Mouse (Mus musculus): ENCODE results near the gene Faap20. TPM values are rescaled to one million over a fixed set of nuclear protein-coding genes. Genes with fewer than 3 reads are reported as not detected.
A peak's percentile ranks its signal among the peaks of the same experiment; 100 is the strongest.
"Not testable (repeated sequence)": the region's sequence is repeated elsewhere in the genome, so short reads cannot be mapped to it uniquely, and the experiment has no call there.

Gene Faap20
- total RNA-seq, 2 experiments from 2014 or later = 11.9 to 15.3 TPM

DNA sequence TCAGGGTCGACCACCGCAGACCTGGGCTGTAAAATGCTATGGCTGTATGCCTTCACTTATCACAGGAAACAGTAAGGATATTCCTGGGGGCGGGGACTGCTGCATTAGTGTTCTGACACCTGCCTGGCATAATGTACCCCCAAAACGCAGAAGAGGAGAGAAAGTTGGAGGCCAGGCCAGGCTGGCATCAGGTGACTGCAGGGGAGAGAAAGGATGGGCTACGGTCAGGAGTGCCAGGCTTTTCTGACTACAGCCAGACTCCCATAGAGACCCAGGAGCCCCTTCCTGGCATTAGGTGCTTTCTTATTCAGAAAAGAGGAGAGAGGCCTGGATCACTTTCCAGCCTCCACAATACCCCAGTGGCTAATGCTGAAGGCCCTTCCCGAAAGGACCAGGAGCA, 10.1 kb upstream of the Faap20 start:
- DNase-seq = no peak
- intact Hi-C loops (cut with DNase I; ENCODE audit: low total_unique reads) = no loop called here

DNA sequence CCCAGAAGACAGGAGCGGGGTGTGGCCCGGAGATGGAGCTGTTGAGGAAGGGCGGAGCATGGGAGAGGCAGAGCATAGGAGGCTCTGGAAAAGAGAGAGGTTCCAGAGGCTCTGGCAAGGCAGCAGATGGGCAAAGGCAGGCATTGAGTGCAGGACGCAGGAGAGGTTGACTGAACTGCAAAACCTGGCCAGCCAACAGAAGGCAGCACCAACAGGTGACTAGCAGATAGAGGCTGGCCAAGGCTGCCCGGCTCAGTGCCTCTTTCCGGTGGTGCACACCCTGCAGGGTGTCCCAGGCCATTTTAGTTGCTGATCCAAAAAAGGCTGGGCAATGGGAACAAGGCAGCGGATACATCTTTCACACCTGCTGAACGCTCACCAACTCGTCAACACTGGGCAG, 7.8 kb upstream of the Faap20 start:
- intact Hi-C loops (cut with DNase I; ENCODE audit: low total_unique reads) = loop anchor here (10.0 kb wide), 1 partner anchor 117 kb away; no protein-coding TSS in a partner anchor
- DNase-seq = no peak

DNA sequence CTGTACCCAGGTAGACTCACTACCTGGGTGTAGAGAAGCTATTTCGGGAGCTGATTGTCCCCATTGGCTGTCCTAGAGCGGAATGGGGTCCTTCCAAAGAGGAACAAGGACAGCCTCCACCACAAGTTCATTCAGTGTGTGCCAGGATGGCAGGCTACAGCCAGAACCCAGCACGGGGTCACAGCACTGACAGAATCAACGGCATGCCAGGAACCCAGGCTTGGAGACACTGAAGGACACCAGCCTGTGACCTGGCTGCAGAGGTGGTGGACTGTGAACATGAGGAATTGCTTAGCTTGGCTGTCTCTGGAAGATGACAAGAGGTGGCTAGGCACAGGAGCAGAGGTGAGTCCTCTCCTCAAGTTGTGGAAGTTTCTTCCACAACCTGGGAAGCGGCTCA, 7.3 kb upstream of the Faap20 start:
- intact Hi-C loops (cut with DNase I; ENCODE audit: low total_unique reads) = loop anchor here (10.0 kb wide), 1 partner anchor 117 kb away; no protein-coding TSS in a partner anchor
- no peak for DNase-seq

DNA sequence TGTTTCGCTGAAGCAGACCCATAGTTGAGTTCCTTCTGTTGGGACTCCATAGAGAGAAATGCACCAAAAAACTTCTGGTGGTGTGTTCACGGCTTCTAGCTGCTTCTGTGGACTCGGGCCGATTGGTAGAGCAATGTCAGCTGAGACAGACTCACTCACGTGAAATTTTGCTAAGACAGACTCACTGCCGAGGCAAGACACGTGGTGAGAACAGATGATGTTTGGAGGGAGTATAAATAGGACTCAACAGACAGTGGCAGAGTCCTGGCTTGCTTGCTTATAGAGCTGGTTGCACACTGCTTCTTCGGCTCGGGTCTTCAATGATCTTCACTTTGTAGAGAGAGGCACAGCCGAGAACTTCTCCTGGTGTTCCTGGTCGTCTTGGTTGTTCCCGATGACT, 6.4 kb upstream of the Faap20 start:
- no peak for DNase-seq
- intact Hi-C loops (cut with DNase I; ENCODE audit: low total_unique reads) = loop anchor here (10.0 kb wide), 1 partner anchor 118 kb away; no protein-coding TSS in a partner anchor

DNA sequence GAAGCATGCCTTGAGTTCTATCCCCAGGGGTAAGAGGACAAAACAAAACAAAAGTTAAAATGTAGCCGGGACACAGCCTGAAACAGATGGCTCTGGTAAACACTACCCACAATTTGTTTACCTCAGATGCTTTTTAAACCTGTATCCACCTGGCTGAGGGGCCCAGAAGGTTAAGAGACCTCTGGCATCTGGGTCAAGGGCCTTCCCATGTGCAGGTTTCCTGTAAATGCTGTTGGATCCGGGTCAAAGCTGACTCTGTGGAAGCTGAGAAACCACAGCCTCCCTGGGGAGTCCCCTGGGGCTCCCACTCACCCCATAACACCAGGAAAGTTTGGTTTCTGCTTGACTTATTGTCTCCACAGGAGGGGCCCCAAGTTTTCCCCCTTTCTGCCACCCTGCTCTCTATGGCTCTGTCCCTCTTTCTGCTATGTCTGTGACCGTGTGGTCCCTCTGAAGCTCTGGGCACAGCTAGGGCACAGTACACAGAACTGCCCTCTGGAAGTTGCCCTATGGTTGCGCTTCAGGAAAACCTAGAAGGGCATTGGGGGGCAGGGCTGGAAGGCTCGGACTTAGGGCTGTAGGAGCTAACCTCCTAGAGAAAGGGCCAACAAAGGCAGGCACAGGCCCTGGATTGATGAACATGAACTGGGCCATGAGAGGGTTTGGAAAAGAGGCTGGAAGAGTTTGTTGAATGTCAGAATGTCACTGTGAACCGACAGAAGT, 3.7 kb upstream of the Faap20 start:
- intact Hi-C loops (cut with DNase I; ENCODE audit: low total_unique reads) = loop anchor here (10.0 kb wide), 1 partner anchor 121 kb away; no protein-coding TSS in a partner anchor
- DNase-seq = no peak

DNA sequence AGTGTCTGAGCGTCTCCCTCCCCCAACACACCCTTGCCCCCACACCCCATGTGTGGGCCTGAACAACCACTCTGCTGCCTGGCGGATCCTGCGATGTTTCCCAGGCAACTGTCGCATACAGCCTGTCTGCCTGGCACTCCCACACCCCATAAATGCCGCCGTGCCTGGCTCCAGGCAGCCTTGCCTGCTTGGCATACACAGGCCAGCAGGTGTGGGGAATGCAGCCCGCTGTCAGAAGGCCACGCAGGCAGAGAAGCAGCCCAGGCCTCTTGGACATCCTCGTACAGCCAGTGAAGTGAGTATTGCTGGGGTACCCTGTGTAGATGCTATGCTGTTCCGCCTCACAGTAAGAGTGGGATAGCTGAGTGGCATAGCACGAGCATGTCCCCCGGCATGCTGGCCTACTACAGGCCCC, 2.9 kb upstream of the Faap20 start:
- DNase-seq = peak; percentile 77
- intact Hi-C loops (cut with DNase I; ENCODE audit: low total_unique reads) = loop anchor here (10.0 kb wide), 1 partner anchor 122 kb away; no protein-coding TSS in a partner anchor

DNA sequence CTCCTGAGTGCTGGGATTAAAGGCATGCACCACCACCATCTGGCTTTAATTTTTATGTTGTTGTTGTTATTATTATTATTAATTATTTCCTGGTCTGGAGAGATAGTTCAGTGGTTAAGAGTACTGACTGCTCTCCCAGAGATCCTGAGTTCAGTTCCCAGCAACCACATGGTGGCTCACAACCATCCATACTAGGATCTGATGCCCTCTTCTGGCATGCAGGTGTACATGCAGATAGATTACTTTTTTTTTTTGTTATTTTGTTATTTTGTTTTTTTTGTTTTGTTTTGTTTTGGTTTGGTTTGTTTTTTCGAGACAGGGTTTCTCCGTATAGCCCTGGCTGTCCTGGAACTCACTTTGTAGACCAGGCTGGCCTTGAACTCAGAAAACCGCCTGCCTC, 1.5 kb upstream of the Faap20 start:
- DNase-seq = not testable (repeated sequence)
- intact Hi-C loops (cut with DNase I; ENCODE audit: low total_unique reads) = loop anchor here (2.0 to 10.0 kb wide), 2 partner anchors 123 to 151 kb away; no protein-coding TSS in a partner anchor

DNA sequence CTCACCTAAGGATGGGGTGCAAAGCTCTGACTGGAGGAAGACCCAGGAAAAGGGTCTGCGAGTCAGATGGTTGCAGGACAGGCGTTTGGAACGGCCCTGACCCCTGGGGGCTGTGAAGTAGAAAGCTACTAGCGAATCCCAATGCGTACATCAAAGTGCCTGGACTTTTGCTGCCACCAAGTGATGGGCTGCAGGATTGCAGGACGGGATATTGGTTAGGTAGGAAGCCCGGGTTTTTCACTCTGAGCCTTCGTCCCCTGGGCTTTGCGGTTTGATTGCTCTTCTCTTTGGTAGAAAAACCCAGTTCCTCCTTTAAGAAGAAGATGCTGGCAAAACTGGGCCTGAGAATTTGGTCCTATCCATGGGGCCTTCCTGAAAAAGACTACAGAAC, 350 bp upstream of the Faap20 start:
- DNase-seq = peak; percentile 91
- intact Hi-C loops (cut with DNase I; ENCODE audit: low total_unique reads) = loop anchor here (2.0 to 10.0 kb wide), 2 partner anchors 124 to 152 kb away; no protein-coding TSS in a partner anchor

DNA sequence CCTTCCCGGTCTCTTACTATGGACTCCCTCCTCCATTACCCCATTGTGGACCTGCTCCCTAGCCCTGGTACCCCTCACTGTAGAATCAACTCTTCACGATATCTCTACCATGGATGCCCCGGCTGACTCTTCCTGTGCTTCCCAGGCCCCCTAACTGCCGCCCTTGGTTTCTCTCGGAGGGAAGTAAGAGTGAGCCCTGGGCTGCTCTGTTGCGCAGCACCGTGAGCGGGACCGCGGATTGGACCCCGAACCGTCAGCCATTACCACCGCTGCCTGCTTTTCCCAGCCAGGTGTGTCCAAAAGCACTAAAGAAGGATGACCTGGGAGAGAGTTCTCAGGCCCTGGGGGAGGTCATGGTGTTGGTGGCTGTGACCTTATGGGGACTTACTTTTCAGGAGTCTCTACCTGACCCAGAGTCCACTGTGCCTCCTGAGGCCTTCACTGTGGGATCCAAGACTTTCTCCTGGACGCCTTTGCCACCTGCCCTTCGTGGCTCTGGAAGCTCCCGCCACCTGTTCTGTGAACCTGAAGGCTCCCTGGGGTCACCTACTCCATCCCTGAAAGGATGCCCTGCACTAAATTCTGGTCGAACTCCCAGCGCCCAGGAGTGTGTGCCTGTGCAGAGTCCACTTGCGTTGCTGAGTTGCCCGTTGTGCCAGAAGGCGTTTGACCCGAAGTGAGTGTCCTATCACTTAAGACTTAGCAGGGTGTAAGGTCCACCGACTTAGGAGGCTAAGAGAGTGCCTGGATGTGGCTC, 937 bp downstream of the Faap20 start:
- no peak for DNase-seq
- intact Hi-C loops (cut with DNase I; ENCODE audit: low total_unique reads) = no loop called here

DNA sequence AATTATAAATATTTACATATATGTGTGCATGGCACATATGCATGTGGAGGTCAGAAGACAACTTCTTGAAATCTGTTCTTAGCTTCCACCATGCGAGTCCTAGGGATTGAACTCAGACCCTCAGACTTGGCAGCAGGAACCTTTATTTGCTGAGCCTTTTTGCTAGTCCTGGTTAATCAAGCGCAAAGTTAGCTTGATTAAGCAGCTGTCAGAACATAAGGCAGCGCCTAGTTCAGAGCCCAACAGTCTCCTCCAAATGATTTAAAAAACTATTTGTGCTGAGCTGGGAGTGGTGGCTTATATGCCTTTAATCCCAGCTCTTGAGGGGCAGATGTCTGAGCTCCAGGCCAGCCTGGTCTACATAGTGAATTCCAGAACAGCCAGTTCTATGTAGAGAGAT, 1.5 kb downstream of the Faap20 start:
- intact Hi-C loops (cut with DNase I; ENCODE audit: low total_unique reads) = no loop called here
- no peak for DNase-seq

DNA sequence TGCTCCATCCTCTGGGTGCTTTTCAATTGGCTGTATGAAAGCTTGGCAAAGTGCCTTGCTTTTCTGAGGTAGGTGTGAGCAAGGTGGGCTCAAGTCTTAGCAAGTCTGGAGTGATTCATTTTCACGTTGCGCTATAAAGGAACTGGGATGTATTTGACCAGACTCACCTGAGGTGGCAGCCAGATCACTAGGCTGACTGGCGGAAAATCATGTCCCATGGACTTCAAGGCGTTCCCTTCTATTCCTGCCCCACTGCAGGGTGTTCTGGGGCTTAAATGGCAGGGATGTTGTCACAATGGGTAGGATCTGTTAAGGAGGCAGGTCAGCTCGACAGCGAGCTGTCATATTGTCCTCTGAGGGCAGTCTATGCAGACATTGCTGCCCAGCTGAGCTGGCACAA, 2.7 kb downstream of the Faap20 start:
- no peak for DNase-seq
- intact Hi-C loops (cut with DNase I; ENCODE audit: low total_unique reads) = no loop called here

DNA sequence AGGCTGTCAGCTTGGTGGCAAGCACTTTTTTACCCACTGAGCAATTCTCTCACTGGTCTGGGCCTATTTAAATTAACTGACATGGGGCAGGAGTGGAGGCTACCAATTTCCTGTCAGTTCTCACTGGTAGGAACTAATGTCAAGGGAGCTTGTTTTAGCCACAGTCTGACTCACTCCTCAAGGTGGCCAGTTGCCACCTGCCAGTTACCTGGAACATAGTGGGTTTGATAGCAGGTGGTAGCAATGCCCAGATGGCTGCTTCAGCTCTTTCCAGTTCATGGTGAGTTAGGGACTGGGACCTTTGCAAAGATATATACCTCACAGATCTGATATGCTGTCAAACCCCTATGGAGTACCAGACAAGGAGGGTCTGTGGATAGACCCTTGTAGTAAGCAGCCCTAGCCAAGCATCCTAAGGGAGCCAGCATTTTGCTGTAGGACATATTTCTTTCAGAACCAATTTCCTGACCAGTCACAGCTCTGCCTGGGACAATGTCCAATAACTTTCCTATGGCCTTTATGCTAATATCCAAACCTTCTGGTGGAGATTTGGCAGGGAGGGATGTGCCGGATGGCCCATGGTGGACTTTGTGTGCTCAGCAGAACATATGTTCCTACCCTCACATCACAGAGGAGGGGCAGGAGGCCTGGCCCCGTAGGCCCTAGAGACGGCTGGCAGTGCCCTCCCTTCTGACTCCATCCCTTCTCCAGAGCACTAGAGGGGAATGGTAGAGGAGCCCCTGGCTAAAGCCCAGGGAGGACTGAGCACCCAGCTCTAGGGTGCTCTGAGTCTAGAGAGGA, 15.1 kb downstream of the Faap20 start:
- DNase-seq = no peak
- intact Hi-C loops (cut with DNase I; ENCODE audit: low total_unique reads) = loop anchor here (5.0 kb wide), 1 partner anchor 43 kb away; no protein-coding TSS in a partner anchor

DNA sequence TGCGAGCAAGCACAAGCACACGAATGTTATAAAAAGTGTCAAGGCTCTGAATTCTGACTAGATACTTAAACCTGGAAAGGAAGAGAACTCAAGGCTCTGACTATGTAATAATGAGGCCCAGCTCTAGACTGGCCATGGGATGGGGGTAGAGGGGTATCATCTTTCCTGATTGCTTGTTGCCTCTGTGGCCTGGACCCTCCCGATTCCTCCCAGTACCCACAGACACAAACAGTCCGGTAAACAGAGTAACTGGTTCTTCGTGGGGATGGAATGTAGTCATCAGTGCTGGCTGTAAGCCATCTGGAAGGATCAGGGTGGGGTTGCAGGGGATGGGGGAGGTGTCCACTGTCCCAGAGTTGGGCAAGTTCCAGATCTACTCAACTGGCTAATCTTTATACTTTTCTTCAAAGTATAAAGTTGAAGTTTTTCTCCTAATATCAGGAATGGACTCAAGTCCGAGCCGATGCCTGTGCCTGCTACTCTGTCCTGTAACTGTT, 17.5 kb downstream of the Faap20 start:
- DNase-seq = no peak
- intact Hi-C loops (cut with DNase I; ENCODE audit: low total_unique reads) = loop anchor here (5.0 kb wide), 1 partner anchor 40 kb away; no protein-coding TSS in a partner anchor

DNA sequence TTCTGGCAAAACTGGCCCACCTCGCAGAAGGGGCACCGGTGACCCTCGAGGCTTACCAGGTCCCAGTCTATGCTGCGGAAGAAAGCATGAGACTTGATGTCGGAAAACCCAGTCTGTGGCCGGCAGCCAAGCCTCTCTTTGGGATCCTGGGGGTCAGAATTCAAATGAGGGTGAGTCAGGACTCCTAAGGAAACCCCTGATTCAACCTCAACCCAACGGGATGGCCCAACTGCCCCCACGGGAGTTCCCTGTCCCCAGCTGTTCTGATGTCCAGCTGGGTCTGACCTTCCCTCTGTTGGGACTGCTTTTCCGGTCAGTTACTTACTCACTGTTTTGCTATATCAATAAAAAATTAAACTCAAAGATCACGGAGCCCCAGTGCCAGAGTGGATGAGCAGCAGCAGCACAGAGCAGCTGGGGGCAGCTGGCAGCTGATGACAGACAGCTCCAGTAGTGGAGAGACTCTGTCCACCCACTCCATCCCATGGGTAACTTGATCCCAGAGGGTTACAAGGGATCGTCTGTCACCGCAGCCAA, 18.1 kb downstream of the Faap20 start:
- intact Hi-C loops (cut with DNase I; ENCODE audit: low total_unique reads) = loop anchor here (5.0 kb wide), 1 partner anchor 40 kb away; no protein-coding TSS in a partner anchor
- DNase-seq = peak; percentile 47

DNA sequence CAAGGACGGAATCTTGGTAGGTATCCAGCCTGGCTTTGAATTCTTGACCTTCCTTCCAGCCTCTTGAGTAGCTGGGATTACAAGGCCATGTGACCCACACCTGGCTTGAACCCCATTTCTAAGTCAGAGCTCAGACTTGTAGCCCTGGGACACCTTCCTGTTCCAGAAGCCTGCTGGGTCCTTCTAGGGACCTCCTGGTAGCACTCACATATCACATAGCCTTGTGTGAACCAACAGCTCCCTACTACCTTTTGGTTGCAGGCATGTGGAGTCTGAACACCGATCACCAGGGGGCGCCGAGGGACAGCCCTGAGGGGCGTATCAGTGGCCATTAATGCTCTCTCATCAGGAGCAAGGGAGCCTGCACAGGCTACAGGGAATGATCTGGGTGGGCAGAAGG, 18.8 kb downstream of the Faap20 start:
- peak; percentile 87 for DNase-seq
- intact Hi-C loops (cut with DNase I; ENCODE audit: low total_unique reads) = loop anchor here (5.0 kb wide), 1 partner anchor 39 kb away; no protein-coding TSS in a partner anchor

DNA sequence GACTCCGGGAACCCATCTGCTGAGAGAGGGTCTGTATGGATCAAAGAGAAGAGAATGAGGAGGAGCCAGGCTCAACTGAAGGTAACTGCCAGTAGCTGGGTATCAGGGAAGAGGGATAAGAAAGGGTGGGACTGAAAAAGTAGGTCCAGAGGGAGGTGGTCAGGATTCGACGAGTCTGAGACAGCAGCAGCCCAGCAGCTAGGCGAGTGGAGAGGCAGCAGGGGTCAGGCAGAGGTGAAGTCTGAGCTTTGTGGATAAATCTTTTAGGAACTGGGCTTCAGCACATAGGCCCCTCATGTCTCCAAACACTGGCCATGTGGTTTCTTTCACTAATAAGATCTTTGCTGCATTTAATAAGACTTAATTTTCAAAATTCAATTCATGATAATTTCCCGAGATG, 24.8 kb downstream of the Faap20 start:
- intact Hi-C loops (cut with DNase I; ENCODE audit: low total_unique reads) = no loop called here
- no peak for DNase-seq

DNA sequence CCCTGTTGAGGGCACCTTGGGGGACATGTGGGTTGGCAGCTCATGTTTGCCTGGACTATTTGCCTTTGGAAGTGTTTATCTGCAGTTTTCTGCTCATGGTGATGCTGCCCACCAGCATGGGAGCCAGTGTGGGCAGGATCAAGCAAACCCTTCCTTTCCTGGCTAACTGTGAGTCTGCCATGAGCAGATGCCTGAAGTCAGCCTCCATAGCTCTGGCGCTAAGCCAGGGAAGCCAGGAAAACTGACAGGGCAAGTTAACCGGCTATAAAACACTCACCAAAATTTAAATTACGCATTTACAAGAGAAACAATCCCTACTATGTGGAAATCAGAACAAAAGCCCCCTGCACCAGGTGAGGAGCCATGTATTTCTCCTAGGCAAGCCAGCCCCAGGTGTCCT, 25.2 kb downstream of the Faap20 start:
- intact Hi-C loops (cut with DNase I; ENCODE audit: low total_unique reads) = no loop called here
- no peak for DNase-seq

DNA sequence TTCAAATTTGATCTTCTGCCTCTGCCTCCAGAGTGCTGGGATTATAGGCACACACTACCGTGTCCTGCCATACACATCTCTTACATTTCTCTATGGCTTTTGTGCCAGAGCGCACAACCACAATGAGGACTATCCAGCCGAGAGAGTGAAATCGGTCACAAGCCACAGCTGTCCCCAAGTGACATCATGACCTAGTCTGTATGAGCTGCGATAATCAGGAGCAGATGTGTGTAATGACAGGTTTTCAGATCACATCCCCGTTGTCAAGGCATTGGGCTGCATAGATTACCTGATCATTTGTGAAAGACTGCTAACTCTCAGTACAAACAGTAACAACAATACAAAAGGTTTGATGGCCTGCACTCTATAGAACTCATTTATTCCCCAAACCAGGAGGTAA, 28.4 kb downstream of the Faap20 start:
- DNase-seq = no peak
- intact Hi-C loops (cut with DNase I; ENCODE audit: low total_unique reads) = no loop called here

DNA sequence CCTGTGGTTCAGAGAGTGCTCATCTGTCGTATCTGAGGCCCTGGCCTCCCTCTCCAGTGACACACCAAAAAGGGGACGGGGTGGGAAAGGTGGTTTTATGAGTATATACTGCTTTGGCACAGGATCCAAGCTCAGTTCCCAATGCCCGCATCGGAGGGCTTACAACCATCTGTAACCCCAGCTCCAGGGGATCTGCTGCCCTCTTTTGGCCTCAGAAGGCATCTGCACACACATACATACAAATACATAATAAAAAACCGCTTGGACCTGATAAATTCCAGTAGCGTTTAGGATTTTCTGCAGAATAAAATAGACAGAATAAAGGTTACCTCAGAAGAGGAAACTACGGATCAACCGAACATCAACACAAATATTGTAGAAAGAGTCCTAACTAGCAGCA, 29.5 kb downstream of the Faap20 start:
- intact Hi-C loops (cut with DNase I; ENCODE audit: low total_unique reads) = no loop called here
- DNase-seq = no peak
